Mouse (Mus musculus) kidney, embryonic 16.5 days (tissue): ENCODE measurements at regions not wholly inside any gene's neighbourhood (a gene's known extent, or its start where the extent isn't known, plus 50 kb on each side); places are given as distances from the start of the nearest gene placed in this dataset.

Source experiments
- ATAC-seq: fragments of 200-750 bp; cut with Nextera tagmentation; 2 replicates; pipeline ENCODE4 v1.8.0; 2017; ENCODE audit warnings: moderate TSS enrichment; ENCODE audit not compliant: low FRiP score, low TSS enrichment
- H3K27ac ChIP-seq: fragments of 300-500 bp; sonication (generic); 2 replicates; pipeline ENCODE4 v1.5.1; 2014; ENCODE audit warnings: low read length
- H3K27me3 ChIP-seq: fragments of 300-500 bp; sonication (generic); 2 replicates; pipeline ENCODE4 v1.6.1; 2014; ENCODE audit warnings: low read length, control low read depth, mixed read lengths; ENCODE audit not compliant: insufficient read depth
- H3K36me3 ChIP-seq: fragments of 300-500 bp; sonication (generic); 2 replicates; pipeline ENCODE4 v1.6.1; 2014; ENCODE audit warnings: low read length, control low read depth, mixed read lengths; ENCODE audit not compliant: insufficient read depth
- H3K4me1 ChIP-seq: fragments of 300-500 bp; sonication (generic); 2 replicates; pipeline ENCODE4 v1.6.1; 2014; ENCODE audit warnings: low read length, control low read depth, mixed read lengths; ENCODE audit not compliant: insufficient read depth
- H3K4me2 ChIP-seq: fragments of 300-500 bp; sonication (generic); replicated peaks from 2 replicates; pipeline ENCODE4 v1.6.1; 2014; ENCODE audit warnings: low read depth, low read length
- H3K4me3 ChIP-seq: fragments of 300-500 bp; sonication (generic); 2 replicates; pipeline ENCODE4 v1.5.1; 2014; ENCODE audit warnings: mild to moderate bottlenecking, low read length
- H3K9ac ChIP-seq: fragments of 300-500 bp; sonication (generic); replicated peaks from 2 replicates; pipeline ENCODE4 v1.6.1; 2014; ENCODE audit warnings: low read length
- H3K9me3 ChIP-seq: fragments of 300-500 bp; sonication (generic); 2 replicates; pipeline ENCODE4 v1.6.1; 2016; ENCODE audit warnings: low read length, control low read depth
- WGBS: fragments of 180-500 bp; shearing (Covaris S2); extraction: QIAGEN DNeasy Blood & Tissue Kit; methylation state at CpG from one replicate; pipeline ENCODE4 v1.1.7; 2014; 5-methylcytosine and 5-hydroxymethylcytosine counted together

DNA sequence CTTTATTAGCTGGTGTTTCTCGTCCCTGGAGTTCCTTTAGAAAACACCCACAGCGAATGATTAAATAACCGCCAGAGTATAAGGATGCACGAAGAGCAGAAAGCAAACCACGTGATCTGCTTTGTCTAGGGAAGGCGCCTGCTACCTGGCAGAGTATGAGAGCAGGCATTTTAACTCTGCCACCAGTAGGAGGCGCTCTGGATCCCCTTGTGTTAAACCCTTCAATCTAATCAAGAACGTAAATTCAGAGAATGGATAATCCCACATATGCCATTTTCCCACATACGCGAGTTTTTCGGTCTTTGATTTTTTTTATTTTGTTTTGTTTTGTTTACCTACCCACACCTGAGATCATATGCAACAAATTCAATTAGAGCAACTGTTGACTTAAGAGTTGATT, 376.1 kb upstream of the Jmjd1c start:
- no peaks in the 10 kb centered on the region for H3K36me3 ChIP-seq
- no peaks in the 10 kb centered on the region for H3K27me3 ChIP-seq
- H3K27ac ChIP-seq = no peak overlapping the region
- H3K4me3 ChIP-seq = no peak overlapping the region
- WGBS = 91% methylated on average over 11 of the region's 11 CpGs
- no peak overlapping the region for H3K4me2 ChIP-seq
- H3K9me3 ChIP-seq = peaks cover 24% of the 10 kb centered on the region
- no peak overlapping the region for H3K9ac ChIP-seq
- no peaks in the 10 kb centered on the region for H3K4me1 ChIP-seq
- no peak for ATAC-seq

DNA sequence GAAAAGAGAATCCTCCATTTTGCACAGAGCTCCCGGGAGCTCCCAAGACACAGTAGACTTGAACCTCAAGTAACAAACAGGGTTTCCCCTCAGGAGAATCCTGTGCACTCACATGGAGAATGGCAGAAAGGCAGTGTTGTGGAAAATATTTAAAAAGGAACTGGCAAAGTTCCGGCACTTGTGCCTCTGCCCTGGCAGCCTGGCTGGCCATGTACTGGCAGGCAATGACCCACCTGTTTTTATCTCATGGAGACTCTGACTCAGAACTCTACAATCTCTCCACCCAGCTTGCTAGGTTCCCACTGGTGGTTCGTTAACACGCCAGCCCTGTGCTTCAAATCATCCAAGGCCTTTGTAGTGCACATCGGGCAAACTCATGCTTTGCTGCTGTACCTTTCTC, 362.3 kb upstream of the Jmjd1c start:
- ATAC-seq = no peak
- 86% methylated on average over 5 of the region's 5 CpGs for WGBS

DNA sequence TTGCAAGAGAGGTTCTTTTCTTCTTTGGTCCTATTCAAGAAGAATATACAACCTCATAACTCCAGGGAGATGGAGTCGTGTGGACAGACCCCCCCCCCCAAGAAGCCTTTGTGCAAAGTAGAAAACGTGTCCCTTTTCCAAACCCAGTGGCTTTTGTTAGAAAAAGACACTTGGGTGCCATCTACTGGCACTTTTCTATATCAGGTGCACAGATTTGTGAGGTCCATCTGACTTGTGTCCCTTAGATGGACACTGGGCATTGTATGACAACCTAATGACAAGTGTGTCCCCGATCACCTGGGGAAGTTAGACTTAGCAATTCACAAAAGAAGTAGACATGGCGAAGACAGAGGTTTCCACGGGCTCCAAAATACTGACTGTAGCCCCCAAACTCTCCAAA, 361.1 kb upstream of the Jmjd1c start:
- Histone ChIP-seq H3K27me3 (no peaks in the 10 kb centered on the region), H3K36me3 (no peaks in the 10 kb centered on the region), H3K27ac (no peak overlapping the region), H3K9ac (no peak overlapping the region), H3K4me2 (no peak overlapping the region), H3K9me3 (peaks cover 4% of the 10 kb centered on the region), H3K4me3 (no peak overlapping the region), H3K4me1 (no peaks in the 10 kb centered on the region)
- 65% methylated on average over 5 of the region's 5 CpGs for WGBS
- ATAC-seq = no peak

More for the DNA sequence above, 362.3 kb upstream of the Jmjd1c start:
- Histone ChIP-seq H3K36me3 (no peaks in the 10 kb centered on the region), H3K9ac (no peak overlapping the region), H3K4me2 (no peak overlapping the region), H3K27ac (no peak overlapping the region), H3K4me1 (no peaks in the 10 kb centered on the region), H3K4me3 (no peak overlapping the region), H3K27me3 (no peaks in the 10 kb centered on the region), H3K9me3 (peaks cover 9% of the 10 kb centered on the region)

DNA sequence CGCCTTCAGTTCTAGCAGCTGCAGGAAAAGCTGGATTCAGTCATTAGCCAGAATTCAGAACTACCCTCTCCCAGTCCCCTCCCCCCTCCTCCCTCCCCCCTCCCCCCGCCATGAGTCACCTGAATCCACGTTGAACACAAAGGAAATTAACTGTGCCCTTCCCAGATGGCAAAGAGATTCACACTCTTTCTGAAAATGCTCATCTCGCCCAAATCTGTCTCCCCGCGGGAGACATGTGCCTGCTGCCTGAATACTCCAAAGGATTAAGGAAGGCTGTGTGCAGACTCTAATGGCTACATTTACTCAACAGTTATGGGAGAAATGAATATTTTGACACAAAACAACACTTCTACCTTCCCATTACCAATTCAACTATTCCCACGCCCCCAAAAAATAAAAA, 356.9 kb upstream of the Jmjd1c start:
- WGBS = 70% methylated on average over 6 of the region's 7 CpGs
- H3K9ac ChIP-seq = no peak overlapping the region
- no peaks in the 10 kb centered on the region for H3K27me3 ChIP-seq
- H3K4me3 ChIP-seq = no peak overlapping the region
- ATAC-seq = no peak
- no peak overlapping the region for H3K27ac ChIP-seq
- H3K4me2 ChIP-seq = no peak overlapping the region
- H3K4me1 ChIP-seq = no peaks in the 10 kb centered on the region
- no peaks in the 10 kb centered on the region for H3K36me3 ChIP-seq
- no peaks in the 10 kb centered on the region for H3K9me3 ChIP-seq

DNA sequence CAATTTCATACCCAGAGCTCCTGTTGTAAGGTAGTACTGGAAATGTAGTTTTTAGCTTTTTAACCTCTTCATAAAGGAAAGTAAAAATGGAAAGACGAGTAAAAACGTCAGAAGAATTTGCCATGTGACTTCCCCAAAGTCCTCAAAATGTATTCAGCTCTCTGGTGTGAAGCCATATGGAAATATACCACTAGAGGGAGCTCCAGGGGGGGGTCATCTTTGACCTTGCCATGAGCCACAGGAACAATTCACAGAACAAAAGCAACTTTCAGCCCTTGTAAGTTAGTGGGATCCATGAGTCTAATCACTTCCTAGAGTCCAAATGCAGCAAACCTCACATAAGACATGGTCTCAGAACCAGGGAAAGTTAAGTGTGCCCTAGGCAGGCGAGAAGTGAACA, 354.1 kb upstream of the Jmjd1c start:
- no peaks in the 10 kb centered on the region for H3K27me3 ChIP-seq
- no peaks in the 10 kb centered on the region for H3K4me1 ChIP-seq
- WGBS = 62% methylated on average over 3 of the region's 3 CpGs
- no peaks in the 10 kb centered on the region for H3K36me3 ChIP-seq
- no peaks in the 10 kb centered on the region for H3K9me3 ChIP-seq
- no peak overlapping the region for H3K27ac ChIP-seq
- no peak overlapping the region for H3K4me2 ChIP-seq
- no peak for ATAC-seq
- no peak overlapping the region for H3K4me3 ChIP-seq
- no peak overlapping the region for H3K9ac ChIP-seq

DNA sequence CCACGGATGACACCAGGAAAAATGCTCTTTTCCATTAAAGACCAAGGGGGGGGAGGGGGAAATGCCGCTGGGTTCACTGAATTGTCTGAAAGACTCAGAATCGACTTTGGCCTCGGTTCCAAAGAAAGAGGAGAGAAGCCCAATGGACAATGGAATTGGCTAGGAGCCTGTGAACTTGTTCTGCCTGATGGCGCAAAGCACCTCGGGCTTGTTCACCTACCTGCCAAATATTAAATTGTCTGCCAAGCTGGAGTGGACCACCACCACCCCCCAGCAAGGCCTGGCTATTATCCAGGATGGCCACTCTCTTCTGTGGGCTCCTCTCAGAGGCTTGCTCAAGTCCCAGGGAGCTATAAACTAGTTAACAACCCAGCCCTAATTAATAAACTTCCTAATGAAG, 352.7 kb upstream of the Jmjd1c start:
- WGBS = 83% methylated on average over 6 of the region's 6 CpGs
- H3K9me3 ChIP-seq = no peaks in the 10 kb centered on the region

DNA sequence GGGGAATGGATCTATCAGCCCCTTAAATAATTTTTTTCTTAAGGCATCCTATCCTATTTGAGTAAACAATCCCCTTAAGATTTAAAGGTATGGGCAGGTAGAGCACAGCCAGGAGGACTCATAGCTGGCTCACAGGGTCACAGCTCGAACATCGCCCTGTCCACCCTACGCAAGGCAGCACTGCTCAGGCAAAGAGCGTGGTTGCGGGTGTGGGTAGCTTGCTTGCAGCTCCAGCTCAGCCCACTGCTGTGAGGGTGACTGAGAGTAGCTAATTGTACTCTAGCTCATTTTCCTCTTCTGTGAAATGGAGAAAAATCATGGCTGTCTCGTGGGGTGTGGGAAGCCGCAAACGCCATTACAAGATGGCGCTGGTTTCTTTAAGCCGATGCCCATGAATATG, 350.1 kb upstream of the Jmjd1c start:
- H3K4me1 ChIP-seq = no peaks in the 10 kb centered on the region
- ATAC-seq = no peak
- WGBS = 97% methylated on average over 10 of the region's 10 CpGs
- no peaks in the 10 kb centered on the region for H3K9me3 ChIP-seq
- H3K27ac ChIP-seq = no peak overlapping the region
- H3K4me2 ChIP-seq = no peak overlapping the region
- no peaks in the 10 kb centered on the region for H3K36me3 ChIP-seq
- no peaks in the 10 kb centered on the region for H3K27me3 ChIP-seq
- H3K4me3 ChIP-seq = no peak overlapping the region
- no peak overlapping the region for H3K9ac ChIP-seq

More for the DNA sequence above, 352.7 kb upstream of the Jmjd1c start:
- H3K4me2 ChIP-seq = no peak overlapping the region
- ATAC-seq = no peak
- no peak overlapping the region for H3K9ac ChIP-seq
- H3K27ac ChIP-seq = no peak overlapping the region
- H3K4me1 ChIP-seq = no peaks in the 10 kb centered on the region
- H3K4me3 ChIP-seq = no peak overlapping the region
- no peaks in the 10 kb centered on the region for H3K36me3 ChIP-seq
- no peaks in the 10 kb centered on the region for H3K27me3 ChIP-seq

DNA sequence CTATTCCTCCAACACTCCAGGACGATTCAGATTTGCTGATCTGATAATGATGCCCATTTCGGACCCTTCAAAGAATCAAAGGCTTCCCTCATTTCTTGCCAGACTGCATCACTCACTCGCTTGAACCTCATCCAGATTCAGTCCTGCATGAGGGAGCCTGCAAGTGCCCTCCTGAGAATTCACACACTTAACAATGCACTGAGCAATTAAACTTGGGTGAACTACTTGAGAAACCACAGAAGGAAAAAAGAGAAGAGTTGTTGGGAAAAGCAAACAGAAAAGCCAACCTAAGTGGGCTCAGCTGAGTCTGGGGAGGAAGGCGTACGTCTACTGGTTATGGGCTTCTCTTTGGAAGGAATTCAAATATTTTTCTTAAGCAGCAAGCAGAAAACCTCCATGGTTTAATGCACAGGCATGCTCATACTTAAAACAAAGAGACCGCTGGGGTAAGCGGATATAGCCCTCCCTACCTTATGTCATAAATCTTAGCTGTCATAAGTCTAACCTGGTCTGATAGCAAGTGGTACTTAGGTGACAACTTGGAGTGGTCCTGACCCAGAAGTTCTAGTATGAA, 343.6 kb upstream of the Jmjd1c start:
- H3K27ac ChIP-seq = no peak overlapping the region
- H3K36me3 ChIP-seq = no peaks in the 10 kb centered on the region
- no peak overlapping the region for H3K4me3 ChIP-seq
- peak; percentile 54; the same call in 1 of the 2 replicates for ATAC-seq
- no peaks in the 10 kb centered on the region for H3K4me1 ChIP-seq
- H3K27me3 ChIP-seq = no peaks in the 10 kb centered on the region
- H3K9me3 ChIP-seq = no peaks in the 10 kb centered on the region
- H3K4me2 ChIP-seq = no peak overlapping the region
- no peak overlapping the region for H3K9ac ChIP-seq
- WGBS = 61% methylated on average over 7 of the region's 7 CpGs

DNA sequence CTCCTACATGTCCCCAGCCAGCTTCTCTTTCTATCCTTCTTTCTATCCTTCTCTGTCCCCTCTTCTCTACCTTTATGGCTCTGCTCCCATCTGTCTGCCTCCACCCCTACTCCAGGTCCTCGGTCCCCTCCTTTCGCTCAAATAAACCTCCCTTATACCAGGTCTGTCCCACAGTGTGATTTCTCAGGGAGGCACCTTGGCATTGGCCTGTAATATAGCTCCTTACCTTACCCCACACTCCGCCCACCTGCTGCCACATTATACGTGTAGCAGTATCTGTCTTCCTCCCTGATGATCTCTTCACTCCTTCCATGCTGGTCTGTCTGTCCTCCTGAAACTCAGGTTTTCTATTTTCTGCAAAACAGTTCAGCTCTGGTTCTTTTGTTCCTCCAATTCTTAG, 339.1 kb upstream of the Jmjd1c start:
- 68% methylated on average over 4 of the region's 4 CpGs for WGBS
- H3K27me3 ChIP-seq = no peaks in the 10 kb centered on the region
- no peak overlapping the region for H3K4me3 ChIP-seq
- H3K4me1 ChIP-seq = no peaks in the 10 kb centered on the region
- no peak overlapping the region for H3K9ac ChIP-seq
- no peak overlapping the region for H3K4me2 ChIP-seq
- H3K27ac ChIP-seq = no peak overlapping the region
- no peaks in the 10 kb centered on the region for H3K9me3 ChIP-seq
- no peaks in the 10 kb centered on the region for H3K36me3 ChIP-seq
- no peak for ATAC-seq

DNA sequence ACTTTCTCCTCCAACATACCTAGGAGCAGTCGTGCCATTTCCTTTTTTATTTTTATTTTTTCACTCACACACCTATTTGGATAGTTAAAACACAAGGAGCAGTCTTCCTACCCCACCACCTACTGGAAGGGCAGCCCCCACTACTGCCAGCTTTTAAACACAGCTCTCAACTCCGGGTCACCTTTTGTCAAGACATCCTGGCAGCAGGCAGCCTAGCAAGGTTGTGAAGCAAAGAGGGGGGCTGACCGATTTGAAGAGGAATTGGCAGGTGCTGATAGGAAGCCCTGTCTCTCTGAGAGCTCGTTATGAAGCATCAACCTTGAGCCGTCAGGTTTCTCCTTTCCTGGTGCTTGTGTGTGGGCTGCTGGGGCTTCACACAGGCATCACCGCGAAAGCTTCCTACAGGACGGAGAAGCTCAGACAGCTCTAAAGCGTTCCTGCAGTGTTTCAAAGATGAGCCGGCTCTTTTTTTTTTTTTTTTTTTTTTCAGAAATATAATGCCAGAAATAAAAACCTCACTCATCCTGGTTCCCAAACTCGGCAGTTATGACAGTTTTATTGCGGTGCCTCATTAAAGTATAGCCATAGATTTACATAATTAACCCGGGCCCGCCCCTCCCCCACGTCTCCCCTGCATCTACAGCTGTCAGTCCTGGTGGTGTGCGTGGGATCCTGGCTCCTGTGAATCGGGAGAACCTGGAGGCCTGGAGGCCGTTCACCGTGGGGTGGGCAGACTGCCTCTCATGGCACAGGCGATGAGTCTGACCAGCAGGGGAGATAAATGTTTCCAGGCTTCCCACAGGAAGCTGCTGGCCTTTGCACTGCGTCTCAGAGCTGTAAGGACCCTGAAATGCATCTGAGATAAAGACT, 325.5 kb upstream of the Jmjd1c start:
- H3K36me3 ChIP-seq = no peaks in the 10 kb centered on the region
- H3K4me2 ChIP-seq = peak overlapping the region; percentile 3; the same call in 1 of the 2 replicates
- WGBS = 39% methylated on average over 21 of the region's 21 CpGs
- no peak overlapping the region for H3K9ac ChIP-seq
- H3K27ac ChIP-seq = no peak overlapping the region
- H3K9me3 ChIP-seq = peaks cover 20% of the 10 kb centered on the region
- H3K27me3 ChIP-seq = no peaks in the 10 kb centered on the region
- H3K4me3 ChIP-seq = no peak overlapping the region
- ATAC-seq = 0 out of 2 replicates have a peak, but pooled peaks have one; percentile 39
- 0 out of 2 replicates have a peak, but pooled peaks cover 3% of the 10 kb centered on the region for H3K4me1 ChIP-seq
